Mouse (Mus musculus) hindbrain, embryonic 13.5 days (tissue): Measurements from ENCODE around the gene Ccdc105. TPM values are rescaled to one million over a fixed set of nuclear protein-coding genes. Genes with fewer than 3 reads are reported as not detected.
A peak's percentile ranks its signal among the peaks of the same experiment; 100 is the strongest.

Experiments used
- ATAC-seq: fragments of 200-750 bp; cut with Nextera tagmentation; 2 replicates; pipeline ENCODE4 v1.8.0; 2017; ENCODE audit warnings: moderate TSS enrichment; ENCODE audit not compliant: low FRiP score
- H3K27ac ChIP-seq: fragments of 300-500 bp; sonication (generic); 2 replicates; pipeline ENCODE4 v1.5.1; 2015; ENCODE audit warnings: inconsistent platforms, mild to moderate bottlenecking, moderate library complexity
- H3K27me3 ChIP-seq: fragments of 300-500 bp; sonication (generic); 2 replicates; pipeline ENCODE4 v1.6.1; 2015; ENCODE audit warnings: mild to moderate bottlenecking, inconsistent platforms
- H3K36me3 ChIP-seq: fragments of 300-500 bp; sonication (generic); 2 replicates; pipeline ENCODE4 v1.6.1; 2015; ENCODE audit warnings: mild to moderate bottlenecking, inconsistent platforms
- H3K4me1 ChIP-seq: fragments of 300-500 bp; sonication (generic); replicated peaks from 2 replicates; pipeline ENCODE4 v1.6.1; 2015; ENCODE audit warnings: inconsistent platforms
- H3K4me2 ChIP-seq: fragments of 300-500 bp; sonication (generic); 2 replicates; pipeline ENCODE4 v1.6.1; 2015; ENCODE audit warnings: inconsistent platforms, mild to moderate bottlenecking, moderate library complexity
- H3K4me3 ChIP-seq: fragments of 300-500 bp; sonication (generic); 2 replicates; pipeline ENCODE4 v1.5.1; 2015; ENCODE audit warnings: mild to moderate bottlenecking, inconsistent platforms
- H3K9ac ChIP-seq: fragments of 300-500 bp; sonication (generic); 2 replicates; pipeline ENCODE4 v1.6.1; 2015; ENCODE audit warnings: mild to moderate bottlenecking, inconsistent platforms
- H3K9me3 ChIP-seq: fragments of 300-500 bp; sonication (generic); 2 replicates; pipeline ENCODE4 v1.6.1; 2016; ENCODE audit warnings: inconsistent platforms
- WGBS: fragments of 180-500 bp; shearing (Covaris S2); methylation state at CpG from one replicate; pipeline ENCODE4 v1.1.7; 2015; 5-methylcytosine and 5-hydroxymethylcytosine counted together
- polyA plus RNA-seq: library from polyadenylated mRNA; unstranded; fragments of >200 nt; fragmentation: Nextera tagmentation; extraction: Ambion mirVana; gene quantifications from 2 replicates; pipeline ENCODE4 v1.2.1, GENCODE M21; 2015

The Ccdc105 gene
- polyA plus RNA-seq, 1 experiment from 2014 or later = 0.19 TPM

- no peaks in the 10 kb centered on the region for H3K9me3 ChIP-seq
- peak overlapping the region; percentile 67 for H3K4me2 ChIP-seq
- H3K27me3 ChIP-seq = peaks cover 17% of the 10 kb centered on the region
- H3K4me1 ChIP-seq = peaks cover 16% of the 10 kb centered on the region
- H3K27ac ChIP-seq = no peak overlapping the region
- peak overlapping the region; percentile 68 for H3K9ac ChIP-seq
- ATAC-seq = peak; percentile 86
- WGBS = 2% methylated on average over 27 of the region's 27 CpGs
- H3K36me3 ChIP-seq = no peaks in the 10 kb centered on the region
- H3K4me3 ChIP-seq = peak overlapping the region; percentile 44
These were observed 5.7 kb downstream of the Ccdc105 start for GRCm38 (mm10) chr10:78747035-78747721.

DNA sequence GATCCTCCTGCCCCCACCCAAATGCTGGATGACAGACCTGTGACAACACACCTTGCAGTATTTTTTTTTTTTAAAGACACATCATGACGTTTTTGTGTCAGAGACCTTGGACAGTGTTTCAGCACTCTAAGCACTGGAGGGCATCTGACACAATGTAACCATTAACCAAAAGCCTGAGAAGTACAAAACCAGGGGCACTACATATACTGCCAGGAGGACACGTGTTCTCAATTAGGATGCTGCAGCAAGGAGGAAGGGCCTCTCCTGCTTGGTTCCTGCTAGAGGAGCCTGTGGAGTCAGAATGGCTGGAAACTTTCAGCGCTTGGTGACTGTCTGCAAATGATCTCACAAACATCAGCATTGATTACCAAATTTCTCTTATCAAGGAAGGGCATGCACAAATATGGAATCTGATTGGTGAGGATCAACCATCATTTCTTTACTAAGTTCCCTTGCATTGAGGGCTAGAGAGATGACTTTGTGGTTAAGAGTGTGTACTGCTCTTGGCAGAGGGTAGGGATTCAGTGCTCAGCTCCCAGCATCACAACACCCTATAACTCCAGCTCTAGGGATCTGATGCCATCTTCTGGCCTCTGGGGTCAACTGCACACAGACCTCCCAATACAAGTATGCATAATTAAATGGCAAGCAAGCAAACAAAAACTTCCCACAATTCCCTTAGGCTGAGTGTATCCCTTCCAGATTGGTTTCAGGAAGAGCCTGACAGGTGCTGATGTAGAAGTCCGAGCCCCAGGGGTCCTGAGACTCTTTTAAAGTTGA lies 7.2 kb downstream of the Ccdc105 start:
- Histone ChIP-seq H3K27ac (no peak overlapping the region), H3K9me3 (no peaks in the 10 kb centered on the region), H3K9ac (no peak overlapping the region), H3K36me3 (no peaks in the 10 kb centered on the region), H3K4me3 (no peak overlapping the region), H3K4me1 (peaks cover 10% of the 10 kb centered on the region), H3K27me3 (peaks cover 13% of the 10 kb centered on the region), H3K4me2 (no peak overlapping the region)
- ATAC-seq = no peak
- whole genome bisulfite sequencing = 64% methylated on average over 4 of the region's 4 CpGs

GRCm38 (mm10) chr10:78743721-78744120 lies 9.1 kb downstream of the Ccdc105 start:
- Histone ChIP-seq H3K27me3 (peaks cover 8% of the 10 kb centered on the region), H3K36me3 (no peaks in the 10 kb centered on the region), H3K4me3 (no peak overlapping the region)

GRCm38 (mm10) chr10:78739821-78740220 lies 13.0 kb downstream of the Ccdc105 start:
- H3K27me3 ChIP-seq = no peaks in the 10 kb centered on the region
- no peak overlapping the region for H3K27ac ChIP-seq
- no peak for ATAC-seq
- H3K4me3 ChIP-seq = no peak overlapping the region
- H3K4me2 ChIP-seq = no peak overlapping the region
- H3K9me3 ChIP-seq = no peaks in the 10 kb centered on the region
- 78% methylated on average over 4 of the region's 4 CpGs for WGBS
- H3K4me1 ChIP-seq = no peaks in the 10 kb centered on the region
- no peak overlapping the region for H3K9ac ChIP-seq
- H3K36me3 ChIP-seq = no peaks in the 10 kb centered on the region

More at GRCm38 (mm10) chr10:78743721-78744120, 9.1 kb downstream of the Ccdc105 start:
- Histone ChIP-seq H3K27ac (no peak overlapping the region), H3K9ac (no peak overlapping the region), H3K4me2 (no peak overlapping the region), H3K9me3 (no peaks in the 10 kb centered on the region), H3K4me1 (peaks cover 10% of the 10 kb centered on the region)
- ATAC-seq = no peak

GRCm38 (mm10) chr10:78727876-78728275 lies 25.0 kb downstream of the Ccdc105 start:
- WGBS = 89% methylated on average over 5 of the region's 5 CpGs
- H3K9me3 ChIP-seq = no peaks in the 10 kb centered on the region

DNA sequence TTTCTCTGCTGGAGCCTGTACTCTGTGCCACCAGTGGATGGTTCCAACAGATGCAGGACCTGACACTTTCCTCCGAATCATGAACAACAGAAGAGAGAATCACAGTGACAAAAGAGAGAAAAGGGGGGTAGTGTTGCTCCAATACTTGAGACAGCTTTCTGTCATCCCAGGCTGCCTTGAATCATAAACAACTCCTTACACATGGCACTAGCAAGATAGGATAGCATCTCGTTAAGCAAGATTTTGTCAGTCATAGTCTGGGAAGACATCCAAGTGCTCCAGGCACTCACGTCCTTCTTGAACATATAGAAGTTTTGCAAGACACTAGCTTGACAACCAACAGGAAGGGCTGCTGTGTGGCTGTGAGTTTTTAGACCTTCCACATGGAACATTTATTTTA lies 25.8 kb downstream of the Ccdc105 start:
- H3K27me3 ChIP-seq = no peaks in the 10 kb centered on the region
- no peaks in the 10 kb centered on the region for H3K9me3 ChIP-seq
- H3K36me3 ChIP-seq = no peaks in the 10 kb centered on the region
- no peak overlapping the region for H3K9ac ChIP-seq
- WGBS = 79% methylated on average over 3 of the region's 3 CpGs
- no peak overlapping the region for H3K4me3 ChIP-seq
- ATAC-seq = no peak
- 0 out of 2 replicates have a peak, but pooled peaks cover 6% of the 10 kb centered on the region for H3K4me1 ChIP-seq
- no peak overlapping the region for H3K27ac ChIP-seq
- no peak overlapping the region for H3K4me2 ChIP-seq

More at GRCm38 (mm10) chr10:78727876-78728275, 25.0 kb downstream of the Ccdc105 start:
- Histone ChIP-seq H3K36me3 (no peaks in the 10 kb centered on the region), H3K27ac (no peak overlapping the region), H3K27me3 (no peaks in the 10 kb centered on the region), H3K4me1 (0 out of 2 replicates have a peak, but pooled peaks cover 6% of the 10 kb centered on the region), H3K4me3 (no peak overlapping the region), H3K4me2 (no peak overlapping the region), H3K9ac (no peak overlapping the region)
- no peak for ATAC-seq

DNA sequence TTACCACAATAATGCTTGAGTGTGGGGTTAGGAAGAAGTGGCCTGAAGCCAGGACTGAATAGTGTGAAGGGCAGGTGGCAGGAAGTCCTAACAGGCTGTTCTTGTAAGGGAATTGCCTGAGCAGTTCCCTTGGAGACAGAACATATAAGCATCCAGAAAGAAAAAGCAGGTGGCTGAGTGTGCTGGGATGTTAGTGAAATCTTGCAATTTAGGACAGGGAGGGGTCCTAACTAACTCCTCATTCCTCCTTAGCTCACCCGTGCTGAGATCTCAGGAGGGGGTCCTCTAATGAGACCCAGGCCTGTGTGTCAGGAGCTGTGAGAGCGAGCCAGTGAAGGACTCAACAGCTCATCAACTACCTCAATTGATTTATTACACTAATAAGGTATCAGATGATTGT lies 29.4 kb downstream of the Ccdc105 start:
- ATAC-seq = no peak
- Histone ChIP-seq H3K27ac (no peak overlapping the region), H3K27me3 (no peaks in the 10 kb centered on the region), H3K36me3 (no peaks in the 10 kb centered on the region), H3K9ac (no peak overlapping the region), H3K4me1 (0 out of 2 replicates have a peak, but pooled peaks cover 6% of the 10 kb centered on the region), H3K9me3 (no peaks in the 10 kb centered on the region), H3K4me3 (no peak overlapping the region), H3K4me2 (no peak overlapping the region)
- WGBS = 43% methylated on average over 2 of the region's 2 CpGs

DNA sequence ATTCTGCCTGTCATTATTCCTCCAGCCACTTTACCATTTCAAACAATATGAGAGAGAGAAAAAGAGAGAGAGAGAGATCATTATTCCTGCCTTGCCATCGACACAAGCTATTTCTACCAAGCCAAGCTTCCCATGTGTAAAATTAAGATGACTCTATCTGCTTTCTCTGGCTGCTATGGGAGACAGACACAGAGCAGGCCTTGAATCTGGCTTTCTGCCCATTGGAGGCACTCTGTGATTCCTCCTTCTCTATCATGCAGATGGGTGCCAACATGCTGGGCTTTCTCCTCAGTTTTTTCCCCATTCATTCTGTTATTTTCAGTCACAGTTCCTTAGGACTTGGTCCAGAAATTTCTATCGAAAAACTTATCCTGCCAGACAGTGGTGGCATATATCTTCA lies 30.2 kb downstream of the Ccdc105 start:
- no peaks in the 10 kb centered on the region for H3K9me3 ChIP-seq
- H3K4me3 ChIP-seq = no peak overlapping the region
- no peak overlapping the region for H3K9ac ChIP-seq
- no peaks in the 10 kb centered on the region for H3K36me3 ChIP-seq
- WGBS = 74% methylated on average over 2 of the region's 2 CpGs
- 0 out of 2 replicates have a peak, but pooled peaks cover 6% of the 10 kb centered on the region for H3K4me1 ChIP-seq
- H3K4me2 ChIP-seq = no peak overlapping the region
- no peak for ATAC-seq
- H3K27ac ChIP-seq = no peak overlapping the region
- H3K27me3 ChIP-seq = no peaks in the 10 kb centered on the region

DNA sequence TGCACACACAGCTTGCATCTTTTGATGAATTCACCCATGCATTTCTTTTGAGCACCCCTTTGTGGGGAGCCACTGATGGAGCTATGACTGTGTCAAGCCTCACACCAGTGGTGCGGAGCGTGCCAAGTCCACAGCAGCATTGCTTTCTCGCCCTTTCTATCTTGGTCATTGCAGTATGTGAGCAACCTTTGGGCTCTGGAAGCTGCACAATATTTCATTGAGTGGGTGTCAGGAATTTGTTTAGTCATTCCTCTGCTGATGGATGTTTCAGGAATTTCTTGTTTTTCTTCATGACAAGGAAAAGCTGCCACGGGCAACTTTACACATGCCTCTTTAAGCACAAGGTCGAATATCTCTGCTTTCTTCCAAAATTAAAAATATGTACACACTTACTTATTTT lies 30.8 kb downstream of the Ccdc105 start:
- 86% methylated on average over 5 of the region's 5 CpGs for WGBS
- no peak overlapping the region for H3K4me3 ChIP-seq
- no peak overlapping the region for H3K27ac ChIP-seq
- H3K9ac ChIP-seq = no peak overlapping the region
- no peaks in the 10 kb centered on the region for H3K9me3 ChIP-seq
- no peaks in the 10 kb centered on the region for H3K36me3 ChIP-seq
- 0 out of 2 replicates have a peak, but pooled peaks cover 6% of the 10 kb centered on the region for H3K4me1 ChIP-seq
- ATAC-seq = no peak
- no peak overlapping the region for H3K4me2 ChIP-seq
- H3K27me3 ChIP-seq = no peaks in the 10 kb centered on the region

DNA sequence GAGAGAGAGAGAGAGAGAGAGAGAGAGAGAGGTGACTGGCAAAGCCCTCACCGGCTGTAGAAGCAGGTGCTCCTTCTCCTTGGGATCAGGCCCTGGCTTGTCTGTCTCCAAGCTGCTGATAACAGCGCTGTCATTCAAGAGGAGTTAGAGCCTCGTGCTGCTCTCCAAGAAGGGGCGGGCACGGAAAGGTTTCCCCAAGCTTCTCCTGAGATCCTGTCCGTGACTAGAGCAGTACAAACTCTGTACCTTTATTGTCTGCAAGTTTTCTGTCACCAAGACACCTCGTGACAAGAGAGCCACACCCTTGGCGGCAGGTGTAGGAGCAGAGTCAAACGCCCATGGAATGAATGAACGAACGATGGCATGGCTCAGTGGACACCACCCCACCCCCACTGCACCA lies 34.8 kb downstream of the Ccdc105 start, which contains the start of gene Casp14:
Gene Casp14 (minus strand): TSS at position 239 of the 400 bp plus-strand sequence.
- Histone ChIP-seq H3K4me2 (no peak within 1 kb of the TSS), H3K9me3 (no peaks in the 10 kb centered on the region), H3K4me3 (no peak within 1 kb of the TSS), H3K4me1 (no peaks in the 10 kb centered on the region), H3K27me3 (no peaks in the 10 kb centered on the region), H3K27ac (no peak within 1 kb of the TSS), H3K36me3 (no peaks in the 10 kb centered on the region), H3K9ac (no peak within 1 kb of the TSS)
- ATAC-seq = no peak
- 78% methylated on average over 11 of the region's 11 CpGs for WGBS

- H3K4me3 ChIP-seq = no peak overlapping the region
- no peak for ATAC-seq
- no peak overlapping the region for H3K4me2 ChIP-seq
- no peak overlapping the region for H3K27ac ChIP-seq
- no peaks in the 10 kb centered on the region for H3K9me3 ChIP-seq
- no peaks in the 10 kb centered on the region for H3K4me1 ChIP-seq
- H3K9ac ChIP-seq = no peak overlapping the region
- no peaks in the 10 kb centered on the region for H3K27me3 ChIP-seq
- H3K36me3 ChIP-seq = no peaks in the 10 kb centered on the region
These were observed 36.6 kb downstream of the Ccdc105 start for GRCm38 (mm10) chr10:78716231-78716630.

DNA sequence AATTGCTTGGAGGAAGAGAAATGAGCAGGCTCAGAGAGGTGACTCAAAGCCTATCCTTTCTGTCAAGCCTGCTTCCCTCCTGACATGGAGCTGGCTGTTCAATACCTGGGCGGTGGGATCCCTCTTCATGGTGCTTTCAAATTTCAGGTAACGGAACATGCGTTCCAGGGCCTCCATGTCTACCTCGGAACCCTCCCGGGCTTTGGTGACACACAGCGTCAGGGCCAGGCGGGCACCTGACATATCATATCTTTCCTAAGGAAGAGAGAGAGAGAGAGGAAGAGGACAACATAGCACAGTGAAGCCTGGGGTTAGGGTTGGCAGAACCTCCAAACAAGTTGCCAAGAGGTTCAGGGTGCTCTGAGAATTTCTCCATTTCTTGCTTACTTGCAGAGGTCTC lies 37.7 kb downstream of the Ccdc105 start:
- no peak overlapping the region for H3K27ac ChIP-seq
- no peaks in the 10 kb centered on the region for H3K36me3 ChIP-seq
- no peak overlapping the region for H3K4me3 ChIP-seq
- no peak overlapping the region for H3K9ac ChIP-seq
- H3K27me3 ChIP-seq = no peaks in the 10 kb centered on the region
- ATAC-seq = no peak
- no peaks in the 10 kb centered on the region for H3K4me1 ChIP-seq
- WGBS = 93% methylated on average over 7 of the region's 7 CpGs
- no peak overlapping the region for H3K4me2 ChIP-seq
- no peaks in the 10 kb centered on the region for H3K9me3 ChIP-seq
